Mouse (Mus musculus): ENCODE data around the gene Napa. TPM values are rescaled to one million over a fixed set of nuclear protein-coding genes. Genes with fewer than 3 reads are reported as not detected.

Gene Napa
- 100 to 1,000 TPM; 101 to 131 TPM for total RNA-seq (2021)
- long read RNA-seq, experiment 1, transcript Napa-201 (11 exons, 2,517 nt) = major isoform, 236 of 266 reads
- long read RNA-seq, experiment 1, partial matches to known transcripts = 2 of 266 reads
- long read RNA-seq, experiment 1, other reads (novel, unspliced or antisense) = 25 of 266 reads
- long read RNA-seq, experiment 2, transcript Napa-201 (11 exons, 2,517 nt) = major isoform, 255 of 286 reads
- long read RNA-seq, experiment 2, partial matches to known transcripts = 16 of 286 reads
- long read RNA-seq, experiment 2, other reads (novel, unspliced or antisense) = 13 of 286 reads

DNA sequence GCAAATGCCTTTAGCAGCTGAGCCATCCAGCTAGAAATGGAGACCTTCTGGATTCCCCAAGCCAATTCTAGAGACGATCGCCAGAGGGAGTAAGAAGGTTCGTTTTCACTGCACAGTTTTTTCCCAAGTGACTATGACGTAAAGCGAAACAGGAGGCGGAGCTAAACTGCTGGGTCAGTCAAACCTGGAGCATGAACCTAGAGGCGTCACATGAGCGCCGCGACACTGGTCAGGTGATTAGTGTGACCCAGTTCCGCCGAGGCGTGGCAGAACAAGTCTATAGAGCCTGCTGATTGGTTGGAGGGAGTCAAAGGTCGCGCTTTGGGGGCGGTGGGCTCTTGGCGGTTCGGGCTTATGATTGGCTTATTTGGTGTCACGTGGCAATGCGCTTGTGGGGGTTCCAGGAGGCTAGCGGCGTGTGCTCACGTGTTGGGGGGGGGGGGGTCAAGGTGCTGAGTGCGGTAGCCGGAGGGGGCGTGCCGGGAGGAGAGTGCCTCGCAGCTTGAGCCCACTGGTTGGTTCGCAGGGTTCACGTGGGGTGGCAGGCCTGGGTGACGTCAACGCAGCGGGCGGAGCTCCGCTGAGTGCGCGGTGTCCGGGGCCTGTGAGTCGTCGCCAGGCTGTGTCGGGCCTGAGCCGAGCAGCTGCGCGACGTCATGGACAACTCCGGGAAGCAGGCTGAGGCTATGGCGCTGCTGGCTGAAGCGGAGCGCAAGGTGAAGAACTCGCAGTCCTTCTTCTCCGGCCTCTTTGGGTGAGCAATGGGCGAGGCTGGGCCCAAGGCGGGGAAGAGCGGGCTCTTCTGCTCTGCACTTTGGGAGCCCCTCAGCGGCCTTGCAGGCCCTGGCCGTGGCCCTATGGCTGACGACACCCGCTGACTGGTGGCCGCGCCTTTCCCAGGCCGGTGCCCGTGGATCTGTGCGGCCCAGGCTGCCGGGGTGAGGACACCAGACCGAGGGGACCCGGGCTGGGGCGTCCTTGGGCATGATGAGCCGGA, at the start of gene Napa:
TSS of gene Napa (plus strand) at position 438 of the 997 bp plus-strand sequence.
- DNase-seq (ENCODE audit: low spot score) = peak; percentile 99

DNA sequence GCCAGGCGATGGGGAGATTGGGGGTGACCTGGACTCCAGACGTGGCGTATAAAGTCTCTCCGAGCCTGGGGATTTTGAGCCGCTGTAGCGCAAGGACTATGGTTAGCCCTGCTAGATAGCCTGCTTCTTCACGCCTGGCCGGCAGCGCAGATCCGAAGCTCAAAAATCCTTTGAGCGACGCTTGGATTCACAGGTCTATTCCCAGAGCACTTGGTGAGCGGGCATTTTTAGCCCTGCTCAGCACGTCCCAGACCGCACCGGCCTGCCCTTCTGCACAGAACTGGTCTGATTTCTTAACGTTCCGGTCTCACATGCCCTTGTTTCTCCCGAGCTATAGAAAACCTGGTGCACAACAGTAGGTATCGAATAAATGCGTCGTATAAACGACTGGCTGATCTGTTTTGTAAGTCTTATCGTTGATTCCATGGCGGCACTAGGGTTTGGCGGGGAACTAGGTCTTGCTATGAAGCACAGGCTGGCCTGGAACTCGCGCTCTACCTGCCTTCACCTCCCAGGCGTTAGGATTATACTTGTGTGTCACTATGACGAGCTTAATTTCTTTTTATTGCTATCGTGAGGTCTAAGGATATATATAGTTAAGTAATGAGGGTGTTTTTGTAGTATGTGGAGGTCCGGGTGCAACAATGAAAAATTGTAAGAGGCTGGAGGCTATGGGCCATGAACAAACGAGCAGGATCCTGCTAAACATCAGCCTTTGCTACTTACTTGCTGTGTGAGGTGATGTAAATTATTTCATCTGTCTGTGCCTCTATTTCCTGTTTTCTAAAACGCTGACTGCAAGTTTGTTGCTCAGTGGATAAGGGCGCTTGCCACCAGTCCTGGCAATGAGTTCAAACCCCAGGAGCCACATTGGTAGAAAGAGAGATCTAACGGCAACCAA, 49.3 kb upstream of the Napa start:
- DNase-seq (ENCODE audit: low spot score) = no peak

DNA sequence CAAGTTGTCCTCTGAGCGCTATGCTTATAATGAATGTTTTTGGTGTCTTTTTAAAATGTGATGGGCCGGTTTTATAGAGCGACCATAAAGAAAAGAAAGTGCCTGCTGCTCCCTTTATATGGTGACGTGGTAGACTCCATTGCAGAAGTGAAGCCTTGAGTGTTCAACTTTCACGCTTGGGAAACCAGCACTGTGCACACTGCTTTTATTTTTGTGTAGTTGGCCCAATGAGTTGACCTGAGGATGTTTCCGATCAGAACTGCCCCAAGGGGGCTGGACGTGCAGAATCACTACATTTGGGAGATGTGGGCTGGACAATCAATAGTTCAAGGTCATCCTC, 48.7 kb upstream of the Napa start:
- no peak for DNase-seq (ENCODE audit: low spot score)

DNA sequence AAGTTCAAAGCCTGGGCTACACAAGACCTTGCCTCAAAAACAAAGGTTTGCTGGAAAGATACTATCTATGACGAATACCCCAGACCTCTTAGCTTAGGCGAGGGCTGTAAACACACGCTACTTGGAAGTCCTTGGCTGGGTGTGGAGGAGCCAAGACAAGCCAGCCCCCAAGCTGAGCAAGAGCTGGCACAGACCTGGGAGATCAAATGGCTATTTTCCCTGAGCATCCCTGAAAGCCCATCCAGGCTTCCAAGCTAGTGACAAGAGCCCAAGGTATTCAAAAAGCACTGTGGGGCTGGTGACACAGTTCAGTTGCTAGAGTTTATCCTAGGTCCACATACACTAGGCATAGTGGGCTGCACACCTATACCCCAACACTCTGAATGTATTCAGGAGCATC, 47.7 kb upstream of the Napa start:
- DNase-seq (ENCODE audit: low spot score) = no peak

DNA sequence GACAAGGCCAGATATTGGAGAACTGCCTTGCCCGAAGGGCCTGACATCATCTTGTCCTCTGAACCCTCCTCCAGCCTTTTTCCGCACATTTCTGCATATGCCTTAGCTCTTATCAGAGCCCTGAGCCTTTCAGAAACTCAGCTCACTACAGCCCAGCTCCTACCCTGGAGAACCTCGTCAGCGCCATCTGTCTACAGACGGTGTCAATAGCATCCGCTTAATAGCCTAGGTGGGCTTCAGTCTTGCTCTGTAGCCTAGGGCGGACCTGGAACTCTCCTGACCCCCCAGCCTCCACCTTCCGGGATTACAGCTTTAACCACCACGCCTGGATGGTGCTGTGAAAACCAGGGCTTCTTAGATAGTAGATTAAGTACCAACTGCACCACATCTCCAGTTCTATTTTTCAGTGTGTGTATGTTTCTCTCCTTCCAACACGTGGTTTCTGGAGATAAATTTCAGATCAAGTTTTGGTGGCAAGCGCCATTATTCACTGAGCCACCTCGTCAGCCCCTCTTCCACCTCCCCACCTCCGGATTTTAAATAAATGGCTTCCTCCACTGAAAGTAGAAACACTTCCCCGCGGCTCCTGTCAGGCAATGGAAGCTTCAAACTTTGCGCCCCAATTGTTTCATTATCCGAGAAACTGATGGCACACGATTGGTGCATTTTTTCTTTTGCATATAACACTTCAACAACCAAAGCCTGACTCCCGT, 46.2 kb upstream of the Napa start:
- DNase-seq (ENCODE audit: low spot score) = peak; percentile 86

DNA sequence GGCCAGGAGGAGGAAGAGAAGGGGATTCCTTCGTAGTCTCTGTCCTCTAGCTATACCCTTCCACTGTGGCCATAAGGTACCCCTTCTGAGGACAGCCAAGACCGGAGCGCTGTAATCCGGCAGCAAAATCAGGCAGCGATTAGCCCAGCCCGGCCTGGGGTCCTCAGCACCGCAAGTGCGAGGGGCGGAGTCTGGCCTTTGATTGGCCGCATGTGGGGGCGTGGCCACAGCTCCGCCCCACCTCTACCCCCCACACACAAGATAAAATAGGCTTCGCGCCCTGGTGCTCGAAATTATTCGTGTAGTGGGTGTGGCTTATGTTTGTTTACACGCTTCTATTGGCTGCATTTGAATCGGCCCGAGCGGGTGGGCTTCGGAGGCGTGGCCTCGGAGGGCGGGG, 45.6 kb upstream of the Napa start:
- peak; percentile 95 for DNase-seq (ENCODE audit: low spot score)

DNA sequence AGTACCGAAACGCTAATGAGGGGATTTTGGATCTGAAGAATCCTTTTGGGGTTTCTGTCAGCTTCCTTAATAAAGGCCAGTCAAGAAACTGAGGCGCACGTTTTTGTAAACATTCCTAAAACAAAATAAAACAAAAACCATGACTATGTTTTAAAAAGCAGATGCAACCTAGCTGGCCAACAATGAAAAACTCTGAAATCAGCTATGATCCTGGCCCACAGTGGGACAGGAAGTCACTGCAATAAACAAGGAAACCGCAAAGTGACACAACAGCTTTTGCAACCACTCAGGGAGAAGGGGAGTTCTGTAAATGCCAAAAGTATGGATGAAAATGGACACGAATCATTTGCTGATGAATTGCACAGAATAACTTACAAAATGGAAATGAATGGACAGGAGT, 45.2 kb upstream of the Napa start:
- DNase-seq (ENCODE audit: low spot score) = no peak

DNA sequence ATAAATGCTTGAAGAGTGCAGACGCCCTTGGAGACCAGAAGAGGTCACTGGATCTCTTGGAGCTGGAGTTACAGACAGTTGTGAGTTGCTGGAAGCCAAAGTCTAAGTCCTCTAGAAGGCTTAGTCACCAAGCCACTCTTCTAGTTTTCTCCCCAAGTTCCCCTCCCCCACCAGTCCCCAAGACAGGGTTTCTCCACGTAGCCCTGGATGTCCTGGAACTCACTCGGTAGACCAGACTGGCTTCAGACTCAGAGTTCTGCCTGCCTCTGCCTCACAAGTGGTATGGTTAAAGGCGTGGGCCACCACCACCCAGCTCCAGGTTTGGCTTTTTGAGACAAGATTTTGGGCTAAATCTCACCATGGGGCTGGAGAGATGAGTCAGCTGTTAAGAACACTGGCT, 43.3 kb upstream of the Napa start:
- no peak for DNase-seq (ENCODE audit: low spot score)

DNA sequence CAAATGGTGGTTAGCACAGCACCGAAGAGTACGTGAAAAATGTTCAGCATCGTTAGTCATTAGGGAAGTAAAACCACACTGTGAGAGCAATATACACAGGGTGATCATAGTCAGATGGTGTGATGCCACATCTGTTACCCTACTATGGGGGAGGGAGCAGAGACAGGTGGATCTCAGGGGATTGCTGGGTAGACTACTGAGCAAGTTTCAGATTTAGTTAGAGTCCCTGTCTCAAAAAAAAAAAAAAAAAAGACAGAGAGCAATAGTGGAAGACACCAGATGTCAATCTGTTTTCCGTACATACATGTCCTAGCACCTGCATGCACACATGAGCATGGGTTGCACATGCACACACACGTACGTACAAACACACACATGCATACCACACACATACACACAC, 42.6 kb upstream of the Napa start:
- DNase-seq (ENCODE audit: low spot score) = no peak

DNA sequence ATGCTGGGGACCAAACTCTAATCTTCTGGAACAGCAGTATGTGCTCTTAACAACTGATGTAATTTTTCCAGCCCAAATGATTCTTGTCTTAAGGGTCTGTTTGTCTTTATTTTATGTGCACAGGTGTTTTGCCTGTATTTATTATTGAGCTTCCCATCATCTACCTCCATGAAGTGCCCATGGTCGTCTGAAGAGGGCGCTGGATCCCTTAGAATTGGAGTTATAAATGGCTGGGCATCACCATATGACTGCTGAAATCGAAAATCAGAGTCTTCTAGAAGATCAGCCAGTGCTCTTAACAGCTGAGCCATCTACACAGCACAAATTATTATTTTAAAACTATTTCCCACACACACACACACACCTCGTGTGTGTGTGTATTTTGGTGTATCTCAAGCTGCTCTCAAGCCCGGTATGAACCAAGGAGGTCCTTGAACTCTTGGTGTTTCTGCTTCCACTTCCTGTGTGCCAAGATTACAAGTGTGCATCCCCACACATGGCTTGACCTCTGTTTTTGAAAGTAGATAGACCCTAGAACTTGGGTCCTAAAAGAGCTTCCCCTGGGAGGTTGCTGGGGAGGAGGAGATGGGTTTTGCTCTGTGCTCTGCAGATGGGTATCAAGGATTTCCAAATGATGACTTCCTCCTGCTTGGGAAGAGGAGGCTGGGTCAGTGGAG, 41.7 kb upstream of the Napa start:
- peak; percentile 38 for DNase-seq (ENCODE audit: low spot score)

DNA sequence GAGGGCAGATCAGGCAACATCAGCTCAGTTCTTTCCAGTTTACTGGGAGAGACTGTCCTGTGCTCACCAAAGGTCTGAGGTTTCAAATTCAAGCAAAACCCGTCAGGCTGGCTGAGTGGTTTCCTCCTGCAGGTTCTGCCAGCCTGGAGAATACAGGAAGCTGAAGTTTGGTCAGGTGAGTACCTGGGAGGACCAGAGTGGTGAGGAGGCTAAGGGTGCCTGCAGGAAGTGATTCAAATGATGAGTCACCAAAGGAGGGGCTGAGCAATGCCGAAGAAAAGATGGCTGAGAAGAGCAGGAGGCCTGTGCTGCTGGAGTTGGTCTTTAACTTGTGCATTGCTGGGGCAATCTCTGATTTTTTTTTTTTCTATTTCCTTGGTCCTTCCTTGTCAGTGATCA, 41.1 kb upstream of the Napa start:
- DNase-seq (ENCODE audit: low spot score) = no peak

DNA sequence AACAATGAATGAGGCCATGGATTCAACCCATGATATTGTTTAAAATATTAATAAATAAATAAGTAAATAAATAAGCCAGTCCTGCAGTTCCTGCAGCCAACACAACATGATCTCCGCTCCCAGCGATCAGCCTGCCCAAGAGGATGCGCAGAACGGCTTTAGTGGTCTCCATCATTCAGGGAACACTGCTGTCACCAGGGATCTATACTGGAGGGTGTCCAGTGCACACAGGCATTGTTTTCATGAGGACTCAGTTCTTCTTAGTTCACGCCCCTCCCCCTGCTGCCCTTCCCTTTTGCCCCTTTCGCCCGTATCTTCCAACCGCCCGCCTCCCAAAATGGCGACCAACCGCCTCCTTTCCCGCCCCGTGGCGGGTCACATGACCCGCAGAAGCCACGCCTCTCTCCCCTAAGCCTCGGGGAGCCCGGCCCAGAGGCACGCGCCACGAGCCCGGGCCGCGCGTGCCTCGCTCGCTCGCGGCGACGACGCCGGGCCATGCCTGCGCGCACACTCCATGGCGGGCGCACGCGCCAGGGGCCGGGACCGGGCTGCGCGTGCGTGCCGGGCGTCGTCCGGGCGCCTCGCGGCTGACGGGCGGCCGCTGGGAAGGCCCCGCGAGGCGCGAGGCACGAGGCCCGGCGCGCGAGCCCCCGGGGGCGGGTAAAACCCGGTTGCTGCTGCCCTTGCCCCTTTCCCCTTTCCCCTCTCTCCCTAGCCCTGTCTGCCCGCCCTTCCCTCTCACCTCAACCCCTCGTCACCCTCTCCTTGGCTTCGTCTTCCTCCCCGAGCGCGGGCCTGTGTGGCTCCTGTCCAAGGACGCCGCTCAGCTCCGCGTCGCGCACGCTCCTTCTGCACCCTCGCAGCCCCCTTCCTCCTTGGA, 36.8 kb upstream of the Napa start, which contains the start of gene Zfp541:
TSS of gene Zfp541 (plus strand) at position 596 of the 880 bp plus-strand sequence.
- no peak for DNase-seq (ENCODE audit: low spot score)

DNA sequence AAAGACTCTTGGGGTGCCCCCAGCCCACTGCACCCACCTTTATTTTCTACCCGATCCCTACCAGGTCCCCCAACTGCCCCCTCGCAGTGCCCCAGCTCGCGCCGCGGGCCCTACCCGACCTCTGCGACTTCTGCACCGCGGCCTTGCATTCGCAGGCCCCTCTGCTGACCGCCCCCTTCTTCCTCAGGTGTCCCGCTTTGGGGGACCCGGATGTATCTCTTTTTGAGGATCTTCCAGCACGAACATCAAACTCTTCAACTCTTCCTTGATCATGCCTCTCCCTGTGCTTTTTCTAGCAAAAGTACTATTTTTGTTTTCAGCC, 36.2 kb upstream of the Napa start:
- no peak for DNase-seq (ENCODE audit: low spot score)

DNA sequence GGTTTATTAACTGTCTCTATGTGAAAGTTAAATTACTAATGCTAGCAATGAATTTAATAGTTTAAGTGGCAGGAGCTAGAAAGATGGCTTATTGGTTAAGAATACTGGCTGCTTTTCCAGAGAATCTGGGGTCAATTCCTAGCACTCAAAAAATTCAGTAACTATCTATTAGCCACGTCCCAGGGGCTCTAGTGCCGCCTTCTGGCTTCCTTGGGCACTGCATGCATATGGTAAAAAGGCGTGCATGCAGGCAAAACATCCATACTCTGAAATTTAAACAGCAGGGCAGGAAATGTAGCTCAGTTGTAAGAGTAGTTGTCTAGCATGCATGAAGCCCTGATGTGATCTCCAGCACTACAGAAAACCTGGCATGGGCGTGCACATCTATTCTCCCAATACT, 34.8 kb upstream of the Napa start:
- DNase-seq (ENCODE audit: low spot score) = no peak

DNA sequence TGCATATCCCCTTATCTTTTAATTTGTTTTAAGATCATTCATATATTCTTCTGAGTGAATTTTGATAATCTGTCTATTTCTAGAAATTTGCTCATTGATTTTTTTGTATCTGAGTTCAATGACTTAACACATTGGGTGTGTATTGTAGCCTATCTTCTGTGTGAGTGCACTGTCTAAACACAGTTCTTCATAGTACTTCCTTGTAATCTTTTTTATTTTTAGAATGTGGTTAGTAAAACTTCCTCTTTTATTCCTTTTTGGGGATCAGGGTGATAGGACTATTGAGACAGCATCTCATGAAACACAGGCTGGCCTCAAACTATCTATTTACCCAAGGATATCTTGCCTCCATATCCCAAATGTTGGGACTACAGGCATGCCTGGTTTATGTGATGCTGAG, 27.4 kb upstream of the Napa start:
- no peak for DNase-seq (ENCODE audit: low spot score)

DNA sequence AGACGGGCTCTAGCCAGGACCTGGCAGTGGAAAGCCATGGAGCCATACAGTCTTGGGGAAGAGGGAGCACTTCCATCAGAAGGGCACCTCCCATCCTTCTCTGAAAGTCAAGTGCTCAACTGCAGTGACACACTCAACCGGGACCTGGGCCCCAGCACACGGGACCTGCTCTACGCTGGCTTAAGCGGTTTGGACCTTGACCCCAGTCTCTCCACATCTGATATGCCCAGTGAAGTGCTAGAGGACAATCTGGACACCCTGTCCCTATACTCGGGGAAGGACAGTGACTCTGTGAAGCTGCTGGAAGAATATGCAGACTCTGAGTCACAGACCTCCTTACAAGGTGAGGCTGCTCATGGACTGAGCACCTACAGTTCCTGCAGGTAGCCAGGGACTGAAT, 26.4 kb upstream of the Napa start:
- DNase-seq (ENCODE audit: low spot score) = no peak

DNA sequence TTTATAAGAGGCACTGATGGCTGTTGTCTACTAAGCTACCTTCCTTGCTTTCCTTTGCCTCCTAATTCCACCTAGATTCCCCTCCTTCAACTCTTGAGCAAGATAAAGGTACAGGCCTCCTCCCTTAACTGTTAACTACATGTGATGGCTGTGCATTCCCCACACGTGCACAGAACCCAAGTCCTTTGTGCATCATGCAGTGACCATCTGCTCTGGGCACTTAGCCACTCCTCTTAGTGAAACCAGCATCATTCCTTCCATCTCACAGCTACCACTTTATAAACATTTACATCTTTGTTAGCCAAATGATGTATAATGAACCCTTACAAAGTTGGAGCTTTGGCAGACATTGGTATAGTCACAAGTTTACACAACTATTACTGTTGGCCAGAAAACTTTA, 18.3 kb upstream of the Napa start:
- no peak for DNase-seq (ENCODE audit: low spot score)

DNA sequence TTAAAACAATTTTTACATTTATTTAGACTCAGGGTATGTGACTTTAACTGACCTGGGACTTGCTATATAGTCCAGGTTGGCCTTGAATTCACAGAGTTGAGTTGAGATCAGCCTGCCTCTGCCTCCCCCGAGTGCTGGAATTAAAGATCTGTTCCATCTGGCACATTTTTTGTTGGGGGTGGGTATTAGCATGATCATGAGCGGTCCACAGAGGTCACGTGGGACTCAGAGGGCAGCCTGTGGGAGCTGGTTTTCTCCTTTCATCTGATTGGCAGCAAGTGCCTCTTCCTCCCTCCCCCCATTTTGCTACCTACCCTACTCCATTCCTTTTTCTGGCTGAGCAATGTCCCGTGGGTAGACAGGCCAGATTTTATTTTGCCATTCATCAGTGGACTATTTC, 17.7 kb upstream of the Napa start:
- no peak for DNase-seq (ENCODE audit: low spot score)

DNA sequence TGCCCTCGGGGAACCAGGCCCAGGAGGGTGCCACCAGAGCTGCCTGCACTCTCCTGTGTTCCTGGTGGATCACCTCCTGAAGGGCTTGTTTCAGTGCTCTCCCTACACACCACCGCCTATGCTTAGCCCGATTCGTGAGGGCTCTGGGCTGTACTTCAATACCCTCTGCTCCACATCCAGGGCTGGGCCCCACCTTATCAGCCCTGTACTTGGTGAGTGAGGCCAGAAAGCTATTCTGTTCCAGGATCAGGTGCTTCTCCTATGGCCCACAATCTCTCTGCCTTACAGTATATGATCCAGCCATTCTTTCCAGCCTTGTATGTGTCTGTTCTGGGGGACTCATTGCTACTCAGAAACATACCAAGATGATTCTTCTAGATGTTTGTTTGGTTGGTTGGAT, 14.9 kb upstream of the Napa start:
- no peak for DNase-seq (ENCODE audit: low spot score)

DNA sequence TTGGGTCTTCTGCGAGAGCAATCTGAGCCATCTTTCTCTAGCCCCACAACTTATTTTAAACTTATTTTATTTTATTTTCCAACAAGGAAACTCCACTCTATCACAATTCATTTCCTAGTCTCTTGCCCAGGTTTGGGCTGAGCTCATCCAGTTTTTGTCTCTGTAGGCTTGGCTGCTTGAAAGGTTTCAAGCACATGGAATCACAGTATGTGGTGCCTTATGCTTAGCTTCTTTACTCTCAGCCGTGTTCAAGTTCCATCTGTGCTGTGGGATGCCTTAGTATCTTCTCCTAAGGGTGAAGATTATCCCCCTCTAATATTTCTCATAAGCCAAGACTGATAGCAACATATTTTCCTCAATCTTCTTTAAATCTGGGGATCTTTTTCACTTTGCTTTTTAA, 10.7 kb upstream of the Napa start:
- DNase-seq (ENCODE audit: low spot score) = no peak

All from gastrocnemius, adult 18-20 months (tissue).